Mouse (Mus musculus) MEL (cell line): ENCODE data around the gene Prdm12. TPM values are rescaled to one million over a fixed set of nuclear protein-coding genes. Genes with fewer than 3 reads are reported as not detected.
"Not testable (repeated sequence)": the region's sequence is repeated elsewhere in the genome, so short reads cannot be mapped to it uniquely, and the experiment has no call there.

ENCODE experiments used
- DNase-seq: peaks from one replicate; pipeline ENCODE4 v3.0.0; 2011; ENCODE audit warnings: low read depth, low spot score
- H3K27ac ChIP-seq: 2 replicates; pipeline ENCODE4 v1.5.1; 2012; ENCODE audit warnings: low read depth, mild to moderate bottlenecking, control low read depth, low read length, moderate library complexity; ENCODE audit not compliant: control insufficient read depth
- H3K27me3 ChIP-seq, 2 experiments: fragments of 150-350 bp in 1 of 2; sonication (generic) in 1 of 2; 2 replicates each; pipeline ENCODE4 v1.6.1; 2012; ENCODE audit warnings: low read length in 2 of 2, mild to moderate bottlenecking in 2 of 2, improper control_type of control experiment in 1 of 2, moderate library complexity in 1 of 2; ENCODE audit not compliant: insufficient read depth in 2 of 2, control insufficient read depth in 1 of 2
- H3K36me3 ChIP-seq, 2 experiments: 2 replicates each; pipeline ENCODE4 v1.6.1; 2012 to 2014; ENCODE audit warnings: low read length in 2 of 2, improper control_type of control experiment in 1 of 2, inconsistent platforms in 1 of 2, mild to moderate bottlenecking in 1 of 2; ENCODE audit not compliant: insufficient read depth in 2 of 2, control insufficient read depth in 1 of 2
- H3K4me1 ChIP-seq, 2 experiments: fragments of 150-350 bp in 1 of 2; sonication (generic) in 1 of 2; 2 replicates each; pipeline ENCODE4 v1.6.1; 2012; ENCODE audit warnings: low read length in 2 of 2, improper control_type of control experiment in 1 of 2, mild to moderate bottlenecking in 1 of 2; ENCODE audit not compliant: insufficient read depth in 2 of 2, control insufficient read depth in 1 of 2
- H3K4me3 ChIP-seq, 2 experiments: fragments of 150-350 bp in 1 of 2; sonication (generic) in 1 of 2; 2 replicates each; pipeline ENCODE4 v1.5.1; 2012; ENCODE audit warnings: low read depth in 2 of 2, low read length in 2 of 2, mild to moderate bottlenecking in 2 of 2, moderate library complexity in 2 of 2, control low read depth in 1 of 2, improper control_type of control experiment in 1 of 2; ENCODE audit not compliant: control insufficient read depth in 1 of 2, insufficient read depth in 1 of 2
- H3K79me2 ChIP-seq: 2 replicates; pipeline ENCODE4 v1.6.1; 2012; ENCODE audit warnings: mild to moderate bottlenecking, low read length, moderate library complexity; ENCODE audit not compliant: control insufficient read depth, poor library complexity, insufficient read depth
- H3K9ac ChIP-seq: 2 replicates; pipeline ENCODE4 v1.6.1; 2012; ENCODE audit warnings: low read depth, mild to moderate bottlenecking, control low read depth, low read length, moderate library complexity; ENCODE audit not compliant: control insufficient read depth, poor library complexity, severe bottlenecking
- H3K9me3 ChIP-seq: fragments of 150-350 bp; sonication (generic); replicated peaks from 2 replicates; pipeline ENCODE4 v1.6.1; 2012; ENCODE audit warnings: mild to moderate bottlenecking, low read length, improper control_type of control experiment, moderate library complexity; ENCODE audit not compliant: insufficient read depth
- CHD1 ChIP-seq: IDR thresholded peaks from 2 replicates; pipeline ENCODE4 v1.6.1; 2012; ENCODE audit warnings: low read depth, mild to moderate bottlenecking, inconsistent platforms, low read length, improper control_type of control experiment
- CTCF ChIP-seq, 3 experiments: IDR thresholded peaks in 2 of 3; conservative IDR thresholded peaks in 1 of 3; 2 replicates each; pipeline ENCODE4 v1.5.1; 2011 to 2012; ENCODE audit warnings: low read length in 3 of 3, low read depth in 2 of 3, mild to moderate bottlenecking in 2 of 3, improper control_type of control experiment in 1 of 3, inconsistent platforms in 1 of 3, mixed read lengths in 1 of 3, moderate library complexity in 1 of 3; ENCODE audit not compliant: control insufficient read depth in 1 of 3, insufficient read depth in 1 of 3, poor library complexity in 1 of 3, severe bottlenecking in 1 of 3
- ELF1 ChIP-seq: IDR thresholded peaks from 2 replicates; pipeline ENCODE4 v1.6.1; 2014; ENCODE audit warnings: low read depth, mild to moderate bottlenecking, inconsistent platforms, low read length, improper control_type of control experiment, moderate library complexity
- EP300 ChIP-seq, 2 experiments: IDR thresholded peaks; 2 replicates each; pipeline ENCODE4 v1.6.1; 2011; ENCODE audit warnings: improper control_type of control experiment in 2 of 2, low read length in 2 of 2, low read depth in 1 of 2, mild to moderate bottlenecking in 1 of 2
- GABPA ChIP-seq: IDR thresholded peaks from 2 replicates; pipeline ENCODE4 v1.6.1; 2012; ENCODE audit warnings: low read depth, mild to moderate bottlenecking, inconsistent platforms, low read length, improper control_type of control experiment, moderate library complexity
- GATA1 ChIP-seq: IDR thresholded peaks from 2 replicates; pipeline ENCODE4 v1.6.1; 2011; ENCODE audit warnings: low read depth, low read length, improper control_type of control experiment
- MAFK ChIP-seq: IDR thresholded peaks from 2 replicates; pipeline ENCODE4 v1.6.1; 2011; ENCODE audit warnings: low read depth, mild to moderate bottlenecking, low read length, improper control_type of control experiment, borderline replicate concordance
- MAX ChIP-seq: IDR thresholded peaks from 2 replicates; pipeline ENCODE4 v1.6.1; 2011; ENCODE audit warnings: low read length, improper control_type of control experiment
- MAZ ChIP-seq: IDR thresholded peaks from 2 replicates; pipeline ENCODE4 v1.6.1; 2012; ENCODE audit warnings: low read depth, mild to moderate bottlenecking, inconsistent platforms, low read length, improper control_type of control experiment
- MEF2A ChIP-seq: IDR thresholded peaks from 2 replicates; pipeline ENCODE4 v1.6.1; 2014; ENCODE audit warnings: low read depth, mild to moderate bottlenecking, inconsistent platforms, low read length, improper control_type of control experiment; ENCODE audit not compliant: poor library complexity, insufficient replicate concordance, severe bottlenecking; ENCODE audit errors: extremely low read depth
- MXI1 ChIP-seq: IDR thresholded peaks from 2 replicates; pipeline ENCODE4 v1.6.1; 2011; ENCODE audit warnings: mild to moderate bottlenecking, low read depth, low read length, improper control_type of control experiment
- MYB ChIP-seq: IDR thresholded peaks from 2 replicates; pipeline ENCODE4 v1.6.1; 2011; ENCODE audit warnings: mild to moderate bottlenecking, low read depth, low read length, improper control_type of control experiment
- NELFE ChIP-seq: IDR thresholded peaks from 2 replicates; pipeline ENCODE4 v1.6.1; 2011; ENCODE audit warnings: low read depth, low read length, improper control_type of control experiment
- POLR2A ChIP-seq, 2 experiments: IDR thresholded peaks; 2 replicates each; pipeline ENCODE4 v1.6.1; 2011 to 2012; ENCODE audit warnings: low read length in 2 of 2, mild to moderate bottlenecking in 2 of 2, control low read depth in 1 of 2, improper control_type of control experiment in 1 of 2, low read depth in 1 of 2, moderate library complexity in 1 of 2; ENCODE audit not compliant: control insufficient read depth in 1 of 2, insufficient read depth in 1 of 2, poor library complexity in 1 of 2
- POLR2AphosphoS2 ChIP-seq: IDR thresholded peaks from 2 replicates; pipeline ENCODE4 v1.6.1; 2011; ENCODE audit warnings: low read length, improper control_type of control experiment
- RAD21 ChIP-seq: IDR thresholded peaks from 2 replicates; pipeline ENCODE4 v1.6.1; 2011; ENCODE audit warnings: mild to moderate bottlenecking, low read depth, low read length, improper control_type of control experiment
- RCOR1 ChIP-seq: IDR thresholded peaks from 2 replicates; pipeline ENCODE4 v1.6.1; 2012; ENCODE audit warnings: low read depth, mild to moderate bottlenecking, inconsistent platforms, low read length, improper control_type of control experiment
- SIN3A ChIP-seq: IDR thresholded peaks from 2 replicates; pipeline ENCODE4 v1.6.1; 2012; ENCODE audit warnings: low read length, improper control_type of control experiment, inconsistent platforms
- SMC3 ChIP-seq: IDR thresholded peaks from 2 replicates; pipeline ENCODE4 v1.6.1; 2011; ENCODE audit warnings: low read depth, low read length, improper control_type of control experiment
- TAL1 ChIP-seq: IDR thresholded peaks from 2 replicates; pipeline ENCODE4 v1.6.1; 2012; ENCODE audit warnings: mild to moderate bottlenecking, inconsistent platforms, low read length, moderate library complexity, mixed read lengths
- USF1 ChIP-seq: IDR thresholded peaks from 2 replicates; pipeline ENCODE4 v1.6.1; 2014; ENCODE audit warnings: low read depth, mild to moderate bottlenecking, inconsistent platforms, low read length, improper control_type of control experiment, moderate library complexity
- ZC3H11A ChIP-seq: IDR thresholded peaks from 2 replicates; pipeline ENCODE4 v1.6.1; 2012; ENCODE audit warnings: low read depth, mild to moderate bottlenecking, inconsistent platforms, low read length, improper control_type of control experiment
- ZMIZ1 ChIP-seq: IDR thresholded peaks from 2 replicates; pipeline ENCODE4 v1.6.1; 2012; ENCODE audit warnings: low read depth, mild to moderate bottlenecking, inconsistent platforms, low read length, improper control_type of control experiment, moderate library complexity
- ZNF384 ChIP-seq: IDR thresholded peaks from 2 replicates; pipeline ENCODE4 v1.6.1; 2012; ENCODE audit warnings: low read depth, mild to moderate bottlenecking, inconsistent platforms, low read length, improper control_type of control experiment
- polyA plus RNA-seq, 2 experiments: library from polyadenylated mRNA; stranded (reverse) in 1 of 2; unstranded in 1 of 2; fragments of >175 nt in 1 of 2; fragments of >200 nt in 1 of 2; gene quantifications; 2 replicates each; pipeline versions ENCODE4 v1.2.1 to v1.2.4; 2012; ENCODE audit warnings: low replicate concordance in 2 of 2, low read depth in 1 of 2; ENCODE audit not compliant: insufficient read length in 2 of 2, insufficient read depth in 1 of 2, missing spikeins in 1 of 2
- total RNA-seq: library from RNA; depleted of rRNA; stranded (reverse); fragments of 300-350 nt; gene quantifications from 2 replicates; pipeline ENCODE4 v1.2.3, GENCODE M21; 2012

Gene Prdm12
- total and polyA plus RNA-seq, 3 experiments: not detected

- not testable (repeated sequence) for H3K4me1 ChIP-seq, H3K9me3 ChIP-seq, H3K27ac ChIP-seq, H3K79me2 ChIP-seq, H3K27me3 ChIP-seq, H3K4me3 ChIP-seq, DNase-seq, H3K9ac ChIP-seq
- TF ChIP-seq POLR2A (IDR thresholded peaks at IDR 0.05; ENCODE audit: control insufficient read depth in 1 of 2, insufficient read depth in 1 of 2, low read depth in 1 of 2, low read length in 2 of 2, poor library complexity in 1 of 2) (0 out of 4 replicates have a peak, but pooled peaks of 1 of the 2 experiments have one; percentile 3), CTCF (IDR thresholded peaks at IDR 0.05 in 2 of 3, conservative IDR thresholded peaks at IDR 0.05 in 1 of 3; ENCODE audit: control insufficient read depth in 1 of 3, insufficient read depth in 1 of 3, low read depth in 2 of 3, low read length in 3 of 3, poor library complexity in 1 of 3, severe bottlenecking in 1 of 3) (peak in 2 of 3 experiments; percentile 21 to 25; a peak in 3 of 6 replicates), ZNF384 (peak; percentile 68)
- H3K36me3 ChIP-seq: peaks cover 0 to 10% of the 10 kb centered on the region in 2 experiments; a peak in 3 of 4 replicates
These were observed 41.3 kb downstream of the Prdm12 start for GRCm38 (mm10) chr2:31681051-31681707.

GRCm38 (mm10) chr2:31681731-31682235, 41.9 kb downstream of the Prdm12 start:
- TF ChIP-seq POLR2AphosphoS2 (peak; percentile 49; the same call in 1 of the 2 replicates), SMC3 (0 out of 2 replicates have a peak, but pooled peaks have one; percentile 12), MYB (no peak)
- TF ChIP-seq, all 39 proteins: peak for 2
- no peaks in the 10 kb centered on the region for H3K4me1 ChIP-seq
- no peaks in the 10 kb centered on the region for H3K79me2 ChIP-seq
- no peaks in the 10 kb centered on the region for H3K9me3 ChIP-seq
- H3K9ac ChIP-seq: no peak overlapping the region
- H3K4me3 ChIP-seq: no peak overlapping the region
- H3K27me3 ChIP-seq: no peaks in the 10 kb centered on the region
- DNase-seq: no peak
- peaks cover 0 to 9% of the 10 kb centered on the region in 2 experiments; a peak in 3 of 4 replicates for H3K36me3 ChIP-seq
- H3K27ac ChIP-seq: no peak overlapping the region

DNA sequence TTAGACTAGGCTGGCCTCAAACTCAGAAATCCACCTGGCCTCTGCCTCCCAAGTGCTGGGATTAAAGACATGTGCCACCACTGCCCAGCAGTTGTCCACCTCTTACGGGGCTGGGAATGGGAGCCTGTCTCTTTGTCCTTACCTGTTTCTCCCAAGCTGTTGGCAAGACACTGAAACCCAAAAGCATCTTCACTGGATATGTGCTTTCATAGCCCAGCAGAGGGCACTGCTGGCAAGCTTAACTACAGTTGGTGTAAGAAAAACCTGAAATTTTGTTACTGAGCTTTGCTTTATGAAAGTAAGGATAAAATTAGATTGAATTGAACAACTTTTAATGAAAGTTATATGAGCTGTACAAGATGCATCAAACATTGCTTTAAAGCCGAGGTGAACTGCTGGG, 43.8 kb downstream of the Prdm12 start:
- Histone ChIP-seq H3K9me3 (no peaks in the 10 kb centered on the region), H3K4me3 (no peak overlapping the region), H3K4me1 (peaks cover 0 to 6% of the 10 kb centered on the region in 2 experiments; a peak in 2 of 4 replicates), H3K27me3 (no peaks in the 10 kb centered on the region), H3K36me3 (peaks cover 5 to 6% of the 10 kb centered on the region in 2 experiments), H3K9ac (no peak overlapping the region), H3K79me2 (peaks cover 3% of the 10 kb centered on the region; the same call in 1 of the 2 replicates), H3K27ac (no peak overlapping the region)
- peak; percentile 83 for DNase-seq
- TF ChIP-seq CTCF (IDR thresholded peaks at IDR 0.05 in 2 of 3, conservative IDR thresholded peaks at IDR 0.05 in 1 of 3; ENCODE audit: control insufficient read depth in 1 of 3, insufficient read depth in 1 of 3, low read depth in 2 of 3, low read length in 3 of 3, poor library complexity in 1 of 3, severe bottlenecking in 1 of 3): peak; percentile 63 to 93 (median 63)
- TF ChIP-seq MAZ: no peak
- peak; percentile 91 for TF ChIP-seq RAD21
- no peak for TF ChIP-seq USF1
- no peak for TF ChIP-seq MXI1
- no peak for TF ChIP-seq GABPA
- TF ChIP-seq POLR2A (IDR thresholded peaks at IDR 0.05; ENCODE audit: control insufficient read depth in 1 of 2, insufficient read depth in 1 of 2, low read depth in 1 of 2, low read length in 2 of 2, poor library complexity in 1 of 2): no peak
- no peak; the same call in 1 of the 2 replicates for TF ChIP-seq SIN3A
- TF ChIP-seq MEF2A: no peak
- no peak for TF ChIP-seq ZMIZ1
- TF ChIP-seq ZC3H11A: peak; percentile 83
- TF ChIP-seq MYB: no peak
- no peak for TF ChIP-seq CHD1
- no peak for TF ChIP-seq EP300 (IDR thresholded peaks at IDR 0.05; ENCODE audit: low read depth in 1 of 2, low read length in 2 of 2)
- TF ChIP-seq GATA1: no peak
- no peak for TF ChIP-seq MAFK
- TF ChIP-seq NELFE: no peak
- TF ChIP-seq ELF1: no peak
- no peak for TF ChIP-seq MAX
- TF ChIP-seq TAL1: no peak
- 0 out of 2 replicates have a peak, but pooled peaks have one; percentile 26 for TF ChIP-seq RCOR1
